Mouse (Mus musculus) embryonic facial prominence, embryonic 15.5 days (tissue): ENCODE results near the gene Phgdh. TPM values are rescaled to one million over a fixed set of nuclear protein-coding genes. Genes with fewer than 3 reads are reported as not detected.

Experiments used
- ATAC-seq: fragments of 200-750 bp; cut with Nextera tagmentation; 2 replicates; pipeline ENCODE4 v1.8.0; 2017; ENCODE audit warnings: low read depth, moderate TSS enrichment; ENCODE audit not compliant: insufficient number of reproducible peaks, low FRiP score, low TSS enrichment
- H3K27ac ChIP-seq: fragments of 300-500 bp; sonication (generic); replicated peaks from 2 replicates; pipeline ENCODE4 v1.5.1; 2015; ENCODE audit warnings: mild to moderate bottlenecking, inconsistent platforms
- H3K27me3 ChIP-seq: fragments of 300-500 bp; sonication (generic); 2 replicates; pipeline ENCODE4 v1.6.1; 2015; ENCODE audit warnings: inconsistent platforms
- H3K36me3 ChIP-seq: fragments of 300-500 bp; sonication (generic); 2 replicates; pipeline ENCODE4 v1.6.1; 2015; ENCODE audit warnings: mild to moderate bottlenecking, inconsistent platforms
- H3K4me1 ChIP-seq: fragments of 300-500 bp; sonication (generic); 2 replicates; pipeline ENCODE4 v1.6.1; 2015; ENCODE audit warnings: inconsistent platforms
- H3K4me2 ChIP-seq: fragments of 300-500 bp; sonication (generic); replicated peaks from 2 replicates; pipeline ENCODE4 v1.6.1; 2015; ENCODE audit warnings: mild to moderate bottlenecking, inconsistent platforms
- H3K4me3 ChIP-seq: fragments of 300-500 bp; sonication (generic); replicated peaks from 2 replicates; pipeline ENCODE4 v1.5.1; 2015; ENCODE audit warnings: mild to moderate bottlenecking, inconsistent platforms
- H3K9ac ChIP-seq: fragments of 300-500 bp; sonication (generic); 2 replicates; pipeline ENCODE4 v1.6.1; 2015; ENCODE audit warnings: inconsistent platforms
- H3K9me3 ChIP-seq: fragments of 300-500 bp; sonication (generic); replicated peaks from 2 replicates; pipeline ENCODE4 v1.6.1; 2016; ENCODE audit warnings: inconsistent platforms
- WGBS: fragments of 180-500 bp; shearing (Covaris S2); methylation state at CpG from one replicate; pipeline ENCODE4 v1.1.7; 2015; 5-methylcytosine and 5-hydroxymethylcytosine counted together
- polyA plus RNA-seq: library from polyadenylated mRNA; unstranded; fragments of >200 nt; fragmentation: Nextera tagmentation; extraction: Ambion mirVana; gene quantifications from 2 replicates; pipeline ENCODE4 v1.2.1, GENCODE M21; 2015

Gene Phgdh
- polyA plus RNA-seq, 1 experiment from 2014 or later, result 191 TPM

- Histone ChIP-seq H3K9ac (no peak overlapping the region), H3K36me3 (no peaks in the 10 kb centered on the region), H3K4me3 (no peak overlapping the region), H3K4me1 (peaks cover 27% of the 10 kb centered on the region), H3K27me3 (no peaks in the 10 kb centered on the region), H3K4me2 (no peak overlapping the region), H3K27ac (no peak overlapping the region), H3K9me3 (no peaks in the 10 kb centered on the region)
- 75% methylated on average over 17 of the region's 17 CpGs for WGBS
- no peak for ATAC-seq
Observed at GRCm38 (mm10) chr3:98340818-98341594, 1.2 kb upstream of the Phgdh start.

- WGBS, result under 1% methylated on average over 46 of the region's 46 CpGs
- H3K36me3 ChIP-seq, result no peaks in the 10 kb centered on the region
- peak overlapping the region; percentile 72 for H3K27ac ChIP-seq
- H3K9ac ChIP-seq, result peak overlapping the region; percentile 31
- H3K4me3 ChIP-seq, result peak overlapping the region; percentile 72
- peak overlapping the region; percentile 80 for H3K4me2 ChIP-seq
- peaks cover 32% of the 10 kb centered on the region for H3K4me1 ChIP-seq
- ATAC-seq, result peak; percentile 71
- no peaks in the 10 kb centered on the region for H3K27me3 ChIP-seq
- H3K9me3 ChIP-seq, result no peaks in the 10 kb centered on the region
Observed at GRCm38 (mm10) chr3:98339097-98339705, 589 bp downstream of the Phgdh start.

- peak; percentile 63 for ATAC-seq
- 3% methylated on average over 15 of the region's 15 CpGs for WGBS
Observed at GRCm38 (mm10) chr3:98338584-98339041, 1.2 kb downstream of the Phgdh start.

GRCm38 (mm10) chr3:98336661-98337654 is 2.8 kb downstream of the Phgdh start:
- Histone ChIP-seq H3K4me2 (peak overlapping the region; percentile 80; the same call in 1 of the 2 replicates), H3K4me3 (no peak overlapping the region), H3K4me1 (peaks cover 32% of the 10 kb centered on the region), H3K9me3 (no peaks in the 10 kb centered on the region), H3K9ac (no peak overlapping the region), H3K27ac (peak overlapping the region; percentile 30; the same call in 1 of the 2 replicates), H3K27me3 (no peaks in the 10 kb centered on the region), H3K36me3 (peaks cover 15% of the 10 kb centered on the region)
- WGBS, result 64% methylated on average over 22 of the region's 22 CpGs
- no peak for ATAC-seq

More at GRCm38 (mm10) chr3:98338584-98339041, 1.2 kb downstream of the Phgdh start:
- Histone ChIP-seq H3K27me3 (no peaks in the 10 kb centered on the region), H3K36me3 (no peaks in the 10 kb centered on the region), H3K9me3 (no peaks in the 10 kb centered on the region), H3K9ac (peak overlapping the region; percentile 31), H3K4me3 (peak overlapping the region; percentile 72), H3K4me2 (peak overlapping the region; percentile 80), H3K4me1 (peaks cover 32% of the 10 kb centered on the region), H3K27ac (peak overlapping the region; percentile 72)

- 69% methylated on average over 7 of the region's 7 CpGs for WGBS
- Histone ChIP-seq H3K27ac (no peak overlapping the region), H3K4me3 (no peak overlapping the region), H3K27me3 (no peaks in the 10 kb centered on the region), H3K9me3 (no peaks in the 10 kb centered on the region), H3K4me2 (0 out of 2 replicates have a peak overlapping the region, but pooled peaks have one; percentile 4), H3K4me1 (peaks cover 32% of the 10 kb centered on the region), H3K9ac (no peak overlapping the region), H3K36me3 (peaks cover 24% of the 10 kb centered on the region)
- ATAC-seq, result no peak
Observed at GRCm38 (mm10) chr3:98335886-98336285, 3.9 kb downstream of the Phgdh start.

- Histone ChIP-seq H3K27me3 (no peaks in the 10 kb centered on the region), H3K4me3 (no peak overlapping the region), H3K4me1 (peaks cover 32% of the 10 kb centered on the region), H3K4me2 (no peak overlapping the region), H3K9ac (no peak overlapping the region), H3K36me3 (peaks cover 26% of the 10 kb centered on the region), H3K27ac (no peak overlapping the region), H3K9me3 (no peaks in the 10 kb centered on the region)
- ATAC-seq, result no peak
Observed at GRCm38 (mm10) chr3:98335331-98335730, 4.5 kb downstream of the Phgdh start.

- H3K27me3 ChIP-seq, result no peaks in the 10 kb centered on the region
- no peaks in the 10 kb centered on the region for H3K9me3 ChIP-seq
- H3K4me1 ChIP-seq, result peaks cover 32% of the 10 kb centered on the region
- no peak overlapping the region for H3K4me3 ChIP-seq
- peaks cover 27% of the 10 kb centered on the region for H3K36me3 ChIP-seq
- WGBS, result 88% methylated on average over 2 of the region's 2 CpGs
- no peak for ATAC-seq
- no peak overlapping the region for H3K4me2 ChIP-seq
- H3K9ac ChIP-seq, result no peak overlapping the region
- H3K27ac ChIP-seq, result no peak overlapping the region
Observed at GRCm38 (mm10) chr3:98334010-98334409, 5.8 kb downstream of the Phgdh start.

- 41% methylated on average over 9 of the region's 9 CpGs for WGBS
Observed at GRCm38 (mm10) chr3:98324235-98324634, 15.6 kb downstream of the Phgdh start.

GRCm38 (mm10) chr3:98322209-98322608 is 17.6 kb downstream of the Phgdh start:
- Histone ChIP-seq H3K36me3 (peaks cover 58% of the 10 kb centered on the region), H3K27ac (no peak overlapping the region), H3K27me3 (no peaks in the 10 kb centered on the region), H3K9me3 (no peaks in the 10 kb centered on the region), H3K4me1 (peaks cover 2% of the 10 kb centered on the region; the same call in 1 of the 2 replicates), H3K4me2 (no peak overlapping the region), H3K9ac (no peak overlapping the region), H3K4me3 (no peak overlapping the region)
- ATAC-seq, result no peak
- WGBS, result 93% methylated on average over 5 of the region's 5 CpGs

More at GRCm38 (mm10) chr3:98324235-98324634, 15.6 kb downstream of the Phgdh start:
- Histone ChIP-seq H3K27ac (no peak overlapping the region), H3K4me2 (no peak overlapping the region), H3K9me3 (no peaks in the 10 kb centered on the region), H3K36me3 (peaks cover 70% of the 10 kb centered on the region), H3K4me1 (no peaks in the 10 kb centered on the region), H3K27me3 (no peaks in the 10 kb centered on the region), H3K9ac (no peak overlapping the region), H3K4me3 (no peak overlapping the region)
- ATAC-seq, result no peak

GRCm38 (mm10) chr3:98319190-98319589 is 20.6 kb downstream of the Phgdh start:
- no peaks in the 10 kb centered on the region for H3K9me3 ChIP-seq
- H3K4me3 ChIP-seq, result no peak overlapping the region
- H3K27me3 ChIP-seq, result no peaks in the 10 kb centered on the region
- H3K36me3 ChIP-seq, result peaks cover 33% of the 10 kb centered on the region
- no peak overlapping the region for H3K4me2 ChIP-seq
- H3K4me1 ChIP-seq, result peaks cover 5% of the 10 kb centered on the region; the same call in 1 of the 2 replicates
- 60% methylated on average over 2 of the region's 2 CpGs for WGBS
- no peak overlapping the region for H3K9ac ChIP-seq
- ATAC-seq, result no peak
- no peak overlapping the region for H3K27ac ChIP-seq
